Mouse (Mus musculus) CH12.LX (cell line): ENCODE measurements around the gene Zfp423. TPM values are rescaled to one million over a fixed set of nuclear protein-coding genes. Genes with fewer than 3 reads are reported as not detected.

ENCODE experiments used
- DNase-seq: peaks from one replicate; pipeline ENCODE4 v3.0.0-alpha.2; 2013; ENCODE audit errors: extremely low read depth
- H3K27ac ChIP-seq: 2 replicates; pipeline ENCODE4 v1.5.1; 2012; ENCODE audit warnings: low read depth, mild to moderate bottlenecking, control low read depth, moderate library complexity; ENCODE audit not compliant: insufficient read depth
- H3K27me3 ChIP-seq: replicated peaks from 2 replicates; pipeline ENCODE3; 2012; ENCODE audit warnings: inconsistent platforms
- H3K36me3 ChIP-seq, 2 experiments: replicated peaks in 1 of 2; 2 replicates each; pipeline versions ENCODE3 to v1.6.1; 2012; ENCODE audit warnings: inconsistent platforms in 1 of 2, low read length in 1 of 2, mild to moderate bottlenecking in 1 of 2, mixed read lengths in 1 of 2, moderate library complexity in 1 of 2; ENCODE audit not compliant: control insufficient read depth in 1 of 2, insufficient read depth in 1 of 2
- H3K4me1 ChIP-seq, 2 experiments: 2 replicates each; pipeline ENCODE4 v1.6.1; 2012; ENCODE audit warnings: inconsistent platforms in 1 of 2, moderate library complexity in 1 of 2; ENCODE audit not compliant: insufficient read depth in 2 of 2, control insufficient read depth in 1 of 2
- H3K4me2 ChIP-seq: 2 replicates; pipeline ENCODE4 v1.6.1; 2012; ENCODE audit warnings: low read depth, mild to moderate bottlenecking, control low read depth; ENCODE audit not compliant: poor library complexity, insufficient read depth, severe bottlenecking
- H3K4me3 ChIP-seq, 3 experiments: fragments of 150-350 bp in 1 of 3; sonication (generic) in 1 of 3; replicated peaks in 1 of 3; 2 replicates each; pipeline versions ENCODE3 to v1.5.1; 2011 to 2012; ENCODE audit warnings: low read depth in 2 of 3, low read length in 2 of 3, mild to moderate bottlenecking in 2 of 3, moderate library complexity in 2 of 3, control low read depth in 1 of 3, improper control_type of control experiment in 1 of 3, inconsistent platforms in 1 of 3, mixed read lengths in 1 of 3; ENCODE audit not compliant: poor library complexity in 1 of 3
- H3K79me2 ChIP-seq: replicated peaks from 2 replicates; pipeline ENCODE4 v1.6.1; 2012; ENCODE audit warnings: mild to moderate bottlenecking, moderate library complexity; ENCODE audit not compliant: control insufficient read depth, poor library complexity, insufficient read depth, severe bottlenecking; ENCODE audit errors: extremely low read depth
- H3K9ac ChIP-seq: 2 replicates; pipeline ENCODE4 v1.6.1; 2012; ENCODE audit warnings: low read depth, mild to moderate bottlenecking, control low read depth, moderate library complexity; ENCODE audit not compliant: insufficient read depth
- H3K9me3 ChIP-seq: replicated peaks from 2 replicates; pipeline ENCODE3; 2012; ENCODE audit warnings: low read length, inconsistent platforms, mixed read lengths
- BHLHE40 ChIP-seq: IDR thresholded peaks from 2 replicates; pipeline ENCODE4 v1.6.1; 2011; ENCODE audit warnings: mild to moderate bottlenecking, low read depth, low read length, improper control_type of control experiment
- ETS1 ChIP-seq: conservative IDR thresholded peaks from 2 replicates; pipeline ENCODE4 v1.6.1; 2012; ENCODE audit warnings: low read depth, mild to moderate bottlenecking, inconsistent platforms, low read length, improper control_type of control experiment, moderate library complexity
- HCFC1 ChIP-seq: IDR thresholded peaks from 2 replicates; pipeline ENCODE4 v1.6.1; 2012; ENCODE audit warnings: low read depth, mild to moderate bottlenecking, inconsistent platforms, low read length, improper control_type of control experiment
- IRF4 ChIP-seq: IDR thresholded peaks from 2 replicates; pipeline ENCODE4 v1.6.1; 2014; ENCODE audit warnings: low read depth, mild to moderate bottlenecking, inconsistent platforms, low read length, improper control_type of control experiment
- MAX ChIP-seq: IDR thresholded peaks from 2 replicates; pipeline ENCODE4 v1.6.1; 2011; ENCODE audit warnings: low read length, improper control_type of control experiment
- MAZ ChIP-seq: IDR thresholded peaks from 2 replicates; pipeline ENCODE4 v1.6.1; 2012; ENCODE audit warnings: low read depth, mild to moderate bottlenecking, inconsistent platforms, low read length, improper control_type of control experiment, moderate library complexity
- MXI1 ChIP-seq: IDR thresholded peaks from 2 replicates; pipeline ENCODE4 v1.6.1; 2011; ENCODE audit warnings: mild to moderate bottlenecking, low read depth, low read length, improper control_type of control experiment
- MYC ChIP-seq: IDR thresholded peaks from 2 replicates; pipeline ENCODE4 v1.6.1; 2011; ENCODE audit warnings: low read depth, mild to moderate bottlenecking, improper control_type of control experiment, low read length
- PAX5 ChIP-seq: IDR thresholded peaks from 2 replicates; pipeline ENCODE4 v1.6.1; 2012; ENCODE audit warnings: low read length, inconsistent platforms, mixed read lengths
- POLR2AphosphoS2 ChIP-seq: IDR thresholded peaks from 2 replicates; pipeline ENCODE4 v1.6.1; 2011; ENCODE audit warnings: low read depth, low read length, improper control_type of control experiment
- RAD21 ChIP-seq: IDR thresholded peaks from 2 replicates; pipeline ENCODE4 v1.6.1; 2011; ENCODE audit warnings: low read depth, mild to moderate bottlenecking, low read length, improper control_type of control experiment, moderate library complexity
- SMC3 ChIP-seq: IDR thresholded peaks from 2 replicates; pipeline ENCODE4 v1.6.1; 2011; ENCODE audit warnings: low read depth, low read length, improper control_type of control experiment
- TBP ChIP-seq: conservative IDR thresholded peaks from 2 replicates; pipeline ENCODE4 v1.6.1; 2011; ENCODE audit warnings: low read depth, low read length, improper control_type of control experiment
- UBTF ChIP-seq: IDR thresholded peaks from 2 replicates; pipeline ENCODE4 v1.6.1; 2012; ENCODE audit warnings: low read depth, mild to moderate bottlenecking, inconsistent platforms, low read length, improper control_type of control experiment, moderate library complexity
- USF2 ChIP-seq: conservative IDR thresholded peaks from 2 replicates; pipeline ENCODE4 v1.6.1; 2011; ENCODE audit warnings: low read depth, low read length, improper control_type of control experiment
- ZKSCAN1 ChIP-seq: IDR thresholded peaks from 2 replicates; pipeline ENCODE4 v1.6.1; 2012; ENCODE audit warnings: low read depth, inconsistent platforms, low read length, improper control_type of control experiment, borderline replicate concordance
- dilution Hi-C: fragments of 300-500 bp; cut with MboI; formaldehyde crosslinking; loops from 2 replicates; pipeline ENCODE4 v1.14.3; 2020; ENCODE audit warnings: low sequenced_read_pairs; ENCODE audit not compliant: extremely low pct_unique_long_range_greater_than_20kb, extremely low pct_ligation_motif_present
- in situ Hi-C: fragments of 300-500 bp; cut with MboI; formaldehyde crosslinking; loops from 3 replicates; pipeline ENCODE4 v1.14.3; 2019; ENCODE audit warnings: low sequenced_read_pairs, low pct_ligation_motif_present, low pct_unique_long_range_greater_than_20kb, mixed read lengths
- polyA plus RNA-seq: library from polyadenylated mRNA; unstranded; fragments of >175 nt; gene quantifications from 2 replicates; pipeline ENCODE4 v1.2.1, GENCODE M21; 2012; ENCODE audit warnings: low read depth; ENCODE audit not compliant: insufficient read length
- total RNA-seq, 2 experiments: library from RNA; depleted of rRNA; stranded (reverse); fragments of 300-350 nt in 1 of 2; fragments of >200 nt in 1 of 2; gene quantifications; 2 replicates each; pipeline ENCODE4 v1.2.3; 2012 to 2014

The Zfp423 gene
- total and polyA plus RNA-seq, 3 experiments = 0.25 to 2.7 (median 0.32) TPM

DNA sequence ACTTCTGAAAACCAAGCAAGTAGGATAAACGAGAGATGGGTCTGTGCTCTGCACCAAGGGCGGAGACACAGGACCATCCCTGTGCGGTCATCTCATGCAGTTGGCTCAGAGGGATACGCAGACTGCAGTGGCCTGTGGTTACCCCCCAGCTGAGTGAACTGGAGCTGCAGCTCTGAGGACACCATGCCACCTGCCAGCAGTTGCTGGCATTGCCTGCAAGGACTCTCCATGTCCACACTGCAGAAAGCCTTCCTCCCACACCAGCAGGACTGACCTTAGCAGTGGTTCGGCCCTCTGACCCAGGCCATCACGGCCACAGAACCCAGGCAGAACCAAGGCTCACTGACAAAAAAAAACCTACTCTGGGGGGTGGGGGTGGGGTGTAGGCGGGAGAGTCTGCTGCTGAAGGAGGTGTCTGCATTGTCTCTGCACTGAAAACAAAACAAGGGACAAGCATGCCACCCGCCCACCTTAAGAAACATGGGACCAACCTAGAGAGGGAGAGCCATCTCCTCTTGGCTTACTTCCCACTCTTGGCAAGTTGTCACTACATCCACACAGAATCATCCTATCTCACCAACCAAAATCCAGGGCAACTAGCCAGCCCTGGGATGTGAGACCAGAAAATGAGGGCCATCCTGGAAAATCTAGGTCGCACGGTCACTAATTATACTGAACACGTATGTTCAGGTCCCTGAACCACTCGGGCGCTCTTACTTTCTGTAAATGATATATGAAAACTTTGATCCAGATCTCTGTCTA is 288.0 kb downstream of the Zfp423 start:
- no peak overlapping the region for H3K4me3 ChIP-seq
- TF ChIP-seq BHLHE40 (no peak), MAZ (no peak), TBP (no peak), ETS1 (no peak), MXI1 (no peak), SMC3 (no peak), IRF4 (no peak), MYC (no peak), UBTF (no peak)
- TF ChIP-seq, all 38 proteins: peak for 0
- Histone ChIP-seq H3K27me3 (no peaks in the 10 kb centered on the region), H3K27ac (no peak overlapping the region), H3K79me2 (no peaks in the 10 kb centered on the region), H3K4me1 (peaks cover 0 to 29% of the 10 kb centered on the region in 2 experiments; a peak in 2 of 4 replicates), H3K9me3 (no peaks in the 10 kb centered on the region), H3K36me3 (no peaks in the 10 kb centered on the region), H3K4me2 (no peak overlapping the region), H3K9ac (no peak overlapping the region)
- in situ Hi-C loops = no loop called here
- no peak for DNase-seq
- dilution Hi-C loops = no loop called here

- no peak overlapping the region for H3K4me3 ChIP-seq
- peaks cover 0 to 28% of the 10 kb centered on the region in 2 experiments; a peak in 2 of 4 replicates for H3K4me1 ChIP-seq
- TF ChIP-seq UBTF (no peak), ZKSCAN1 (no peak), ETS1 (no peak), RAD21 (no peak), MAX (no peak), POLR2AphosphoS2 (no peak), MXI1 (no peak), HCFC1 (no peak), PAX5 (no peak), USF2 (no peak)
- DNase-seq = no peak
- H3K27me3 ChIP-seq = no peaks in the 10 kb centered on the region
- in situ Hi-C loops = no loop called here
- dilution Hi-C loops = no loop called here
- no peak overlapping the region for H3K27ac ChIP-seq
- H3K9me3 ChIP-seq = no peaks in the 10 kb centered on the region
- no peak overlapping the region for H3K9ac ChIP-seq
- no peaks in the 10 kb centered on the region for H3K79me2 ChIP-seq
- H3K4me2 ChIP-seq = no peak overlapping the region
- H3K36me3 ChIP-seq = no peaks in the 10 kb centered on the region
These were observed 289.2 kb downstream of the Zfp423 start for GRCm38 (mm10) chr8:87670232-87670631.
